Mouse (Mus musculus): ENCODE results near the gene Tulp2.
A peak's percentile ranks its signal among the peaks of the same experiment; 100 is the strongest.
"Not testable (repeated sequence)": the region's sequence is repeated elsewhere in the genome, so short reads cannot be mapped to it uniquely, and the experiment has no call there.

The Tulp2 gene

DNA sequence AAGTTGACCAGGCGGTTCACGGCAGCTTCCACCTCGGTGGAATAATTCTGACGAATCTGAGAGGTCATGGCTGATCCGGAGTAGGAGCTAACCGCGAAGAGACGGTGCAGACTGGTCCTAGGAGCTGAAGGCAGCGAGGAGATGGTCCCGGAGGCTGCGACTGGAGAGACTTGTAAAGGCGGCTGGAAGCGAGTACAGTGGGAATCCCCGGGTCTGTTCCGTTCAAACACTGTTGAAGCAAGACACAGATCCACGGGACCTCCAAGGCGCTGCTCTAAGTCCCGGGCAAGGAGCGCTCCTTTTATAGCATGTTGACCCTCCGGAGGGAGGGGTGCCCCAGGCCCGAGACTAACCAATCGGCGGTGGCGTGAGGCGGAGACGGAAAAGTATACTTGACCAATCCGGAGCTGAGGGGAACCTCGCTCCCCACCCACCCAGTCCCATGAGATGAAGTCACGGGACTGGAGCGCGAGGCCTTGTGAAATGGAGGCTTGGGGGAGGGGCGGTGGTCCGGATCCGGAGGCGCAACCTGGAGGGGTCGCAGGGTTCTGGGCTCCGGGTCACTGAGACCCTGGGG, 22.0 kb upstream of the Tulp2 start, which contains the start of gene Ftl1:
Ftl1 (minus strand) TSS at position 321 of the 577 bp plus-strand sequence.
- peak; percentile 89 to 95 for DNase-seq (ENCODE audit: low spot score in 2 of 2)

DNA sequence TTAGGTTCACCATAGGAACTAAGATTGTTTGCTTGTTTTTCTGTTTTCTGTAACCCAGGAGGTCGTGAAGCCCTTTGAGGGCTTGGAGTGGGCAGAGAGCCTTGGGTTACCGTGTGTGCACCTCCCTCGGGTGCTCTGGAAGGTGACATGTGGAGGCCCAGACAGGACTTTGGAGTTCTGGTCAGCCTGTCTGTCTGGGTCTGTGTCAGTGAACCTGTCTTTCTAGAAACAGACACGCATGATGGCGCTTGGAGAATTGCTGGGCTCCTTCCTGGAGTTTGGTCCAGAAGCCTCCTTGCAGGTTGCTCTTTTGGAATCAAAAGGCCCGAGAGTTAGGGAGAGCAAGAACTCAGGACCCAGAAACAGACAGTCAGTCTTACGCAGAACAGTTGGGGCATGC, 21.3 kb upstream of the Tulp2 start:
- DNase-seq (ENCODE audit: low spot score in 2 of 2): peak; percentile 49 to 55

DNA sequence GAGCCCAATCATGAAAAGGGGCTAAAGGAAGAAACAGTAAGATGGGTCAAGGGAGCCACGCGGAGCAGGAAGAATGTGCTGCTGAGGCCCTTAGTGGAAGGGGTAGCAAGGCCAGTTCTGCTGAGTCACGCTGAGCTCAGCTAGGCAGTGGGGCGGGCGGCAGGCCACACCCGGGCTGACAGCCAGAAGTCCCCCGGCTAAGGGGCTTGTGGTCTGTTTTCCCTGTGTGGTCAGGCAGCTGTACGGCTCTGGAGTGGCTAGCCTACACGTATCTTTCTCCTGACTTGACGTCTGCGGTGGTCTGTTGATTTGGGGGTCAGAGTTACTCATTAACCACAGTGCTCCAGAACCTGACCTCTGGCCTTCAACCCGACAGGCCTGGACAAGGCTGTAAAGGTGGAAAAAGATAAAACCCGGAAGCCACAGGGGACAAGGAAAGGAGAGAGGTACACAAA, 20.8 kb upstream of the Tulp2 start:
- peak; percentile 82 to 90 for DNase-seq (ENCODE audit: low spot score in 2 of 2)

DNA sequence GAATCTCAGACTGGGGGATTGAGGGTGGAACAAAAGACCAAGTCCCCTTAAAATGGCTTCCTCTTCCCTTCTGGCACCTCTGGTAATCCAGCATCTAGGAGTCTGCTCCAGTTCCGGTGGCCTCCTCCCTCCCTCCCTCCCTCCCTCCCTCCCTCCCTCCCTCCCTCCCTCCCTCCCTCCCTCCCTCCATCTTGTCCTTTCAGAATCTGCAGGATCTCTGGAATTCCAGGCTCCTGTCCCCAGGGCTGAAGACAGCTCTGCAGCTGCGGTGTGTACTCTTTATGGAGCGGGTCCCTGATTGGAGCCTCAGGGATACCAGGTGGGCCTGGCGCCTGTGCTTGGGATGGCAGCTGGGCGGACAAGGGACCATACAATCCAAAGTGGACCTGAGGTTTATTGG, 20.4 kb upstream of the Tulp2 start:
- DNase-seq (ENCODE audit: low spot score in 2 of 2): no peak

DNA sequence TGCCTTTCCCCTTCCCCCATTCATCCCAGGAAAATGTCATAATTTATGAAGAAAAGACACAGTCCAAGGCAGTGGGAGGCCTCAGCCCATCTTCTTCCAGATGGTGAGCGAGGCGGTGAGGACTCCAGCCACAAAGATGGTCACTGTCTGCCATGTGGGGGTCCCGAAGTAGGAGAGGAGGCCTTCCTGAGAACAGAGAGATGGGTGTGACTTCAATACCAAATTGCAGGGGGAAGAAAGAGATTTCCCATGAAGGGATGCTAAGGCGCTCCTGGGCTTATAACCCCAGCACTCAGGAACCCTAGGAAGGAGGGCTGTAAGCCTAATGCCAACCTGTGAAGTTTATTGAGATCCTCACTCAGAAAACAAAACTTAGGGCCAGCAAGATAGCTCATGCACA, 19.9 kb upstream of the Tulp2 start:
- no peak for DNase-seq (ENCODE audit: low spot score in 2 of 2)

DNA sequence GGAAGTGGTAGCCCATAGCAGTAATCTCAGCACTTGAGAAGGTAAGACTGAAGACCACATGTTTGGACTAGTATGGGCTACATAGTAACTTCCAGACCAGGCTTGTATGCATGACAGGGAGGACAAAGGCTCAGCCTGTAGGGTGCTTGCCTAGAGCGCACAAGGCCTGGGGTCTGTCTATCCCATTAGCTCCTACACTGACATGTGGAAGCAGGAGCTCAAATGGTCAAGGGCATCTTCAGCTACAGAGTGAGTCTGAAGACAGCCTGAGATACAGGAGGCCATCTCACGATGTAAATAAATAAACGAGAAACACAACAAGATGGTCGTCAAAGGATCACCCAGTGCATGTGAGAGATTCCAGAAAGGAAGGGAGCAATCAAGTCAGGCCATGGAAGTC, 19.4 kb upstream of the Tulp2 start:
- no peak for DNase-seq (ENCODE audit: low spot score in 2 of 2)

DNA sequence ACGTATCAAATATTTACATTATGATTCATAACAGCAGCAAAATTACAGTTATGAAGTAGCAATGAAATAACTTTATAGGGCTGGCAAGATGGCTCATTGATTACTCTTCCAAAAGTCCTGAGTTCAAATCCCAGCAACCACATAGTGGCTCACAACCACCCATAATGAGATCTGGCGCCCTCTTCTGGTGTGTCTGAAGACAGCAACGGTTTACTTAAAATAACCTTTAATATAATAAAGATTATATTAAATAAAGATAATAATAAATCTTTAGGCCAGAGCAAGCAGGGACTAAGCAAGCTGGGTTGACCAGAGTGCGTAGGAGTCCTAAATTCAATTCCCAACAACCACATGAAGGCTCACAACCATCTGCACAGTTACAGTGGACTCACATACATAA, 18.8 kb upstream of the Tulp2 start:
- not testable (repeated sequence) for DNase-seq (ENCODE audit: low spot score in 2 of 2)

DNA sequence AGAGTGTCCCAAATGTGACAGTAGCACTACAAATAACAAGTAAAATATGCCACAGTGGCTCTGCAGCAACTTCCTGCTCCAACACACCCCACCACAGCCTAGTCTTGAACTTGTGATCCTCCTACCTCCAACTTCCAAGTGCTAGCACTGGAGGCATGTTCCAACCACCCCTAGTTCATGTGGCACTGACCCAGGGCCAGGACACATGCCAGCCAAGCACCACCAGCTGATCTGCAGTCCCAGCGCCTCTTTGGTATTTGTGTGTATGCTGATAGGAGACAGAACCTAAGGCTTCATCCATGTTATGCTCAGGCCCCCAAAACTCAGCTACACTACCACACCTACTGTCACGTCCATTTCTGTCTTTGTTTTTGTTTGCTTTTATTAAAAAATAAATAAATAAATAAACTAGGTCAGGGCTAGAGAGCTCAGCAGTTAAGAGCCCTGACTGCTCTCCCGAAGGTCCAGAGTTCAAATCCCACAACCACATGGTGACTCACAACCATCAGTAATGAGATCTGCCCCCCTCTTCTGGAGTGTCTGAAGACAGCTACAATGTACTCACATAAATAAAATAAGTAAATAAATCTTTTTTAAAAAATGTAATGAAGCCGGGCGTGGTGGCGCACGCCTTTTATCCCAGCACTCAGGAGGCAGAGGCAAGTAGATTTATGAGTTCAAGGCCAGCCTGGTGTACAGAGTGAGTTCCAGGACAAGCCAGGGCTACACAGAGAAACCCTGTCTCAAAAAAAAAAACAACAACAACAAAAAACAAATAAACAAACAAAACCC, 17.5 kb upstream of the Tulp2 start:
- no peak for DNase-seq (ENCODE audit: low spot score in 2 of 2)

DNA sequence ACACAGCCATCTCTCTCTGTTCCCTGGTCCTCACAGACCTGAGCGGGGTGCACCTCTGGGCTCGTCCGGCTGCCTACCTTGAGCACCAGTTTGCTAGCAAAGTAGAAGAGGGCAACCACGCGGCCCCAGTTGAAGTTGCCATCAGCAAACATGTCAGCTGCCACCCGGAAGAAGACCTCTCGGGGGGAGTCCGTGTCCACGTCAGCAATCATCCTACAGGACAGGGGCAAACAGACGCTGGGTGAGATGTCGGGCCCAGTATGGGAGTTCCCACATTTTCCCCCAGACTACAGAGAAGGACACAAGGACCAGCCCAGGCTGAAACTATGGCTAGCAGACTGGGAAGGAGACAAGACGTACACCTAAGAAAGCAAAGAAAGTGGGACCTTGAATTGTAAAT, 16.6 kb upstream of the Tulp2 start:
- DNase-seq (ENCODE audit: low spot score in 2 of 2): no peak

DNA sequence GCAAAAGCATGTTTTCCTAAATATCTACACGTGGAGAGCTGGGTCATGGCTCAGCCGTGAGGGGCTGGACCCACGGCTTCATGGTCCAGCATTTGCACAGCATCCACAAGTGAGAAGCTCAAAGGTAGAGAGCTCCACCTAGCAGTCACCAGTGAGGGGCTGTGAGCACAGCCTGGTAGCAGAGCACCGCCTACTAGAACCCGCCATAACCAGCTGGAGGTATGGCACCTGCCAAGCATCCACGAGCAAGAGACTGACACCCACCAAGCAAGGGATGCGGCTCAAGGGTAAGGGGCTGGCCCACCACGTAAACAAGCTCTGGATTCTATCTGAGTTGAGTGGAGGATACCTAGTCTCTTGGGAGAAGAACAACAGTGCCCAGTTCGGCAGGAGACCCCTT, 16.1 kb upstream of the Tulp2 start:
- DNase-seq (ENCODE audit: low spot score in 2 of 2): no peak

DNA sequence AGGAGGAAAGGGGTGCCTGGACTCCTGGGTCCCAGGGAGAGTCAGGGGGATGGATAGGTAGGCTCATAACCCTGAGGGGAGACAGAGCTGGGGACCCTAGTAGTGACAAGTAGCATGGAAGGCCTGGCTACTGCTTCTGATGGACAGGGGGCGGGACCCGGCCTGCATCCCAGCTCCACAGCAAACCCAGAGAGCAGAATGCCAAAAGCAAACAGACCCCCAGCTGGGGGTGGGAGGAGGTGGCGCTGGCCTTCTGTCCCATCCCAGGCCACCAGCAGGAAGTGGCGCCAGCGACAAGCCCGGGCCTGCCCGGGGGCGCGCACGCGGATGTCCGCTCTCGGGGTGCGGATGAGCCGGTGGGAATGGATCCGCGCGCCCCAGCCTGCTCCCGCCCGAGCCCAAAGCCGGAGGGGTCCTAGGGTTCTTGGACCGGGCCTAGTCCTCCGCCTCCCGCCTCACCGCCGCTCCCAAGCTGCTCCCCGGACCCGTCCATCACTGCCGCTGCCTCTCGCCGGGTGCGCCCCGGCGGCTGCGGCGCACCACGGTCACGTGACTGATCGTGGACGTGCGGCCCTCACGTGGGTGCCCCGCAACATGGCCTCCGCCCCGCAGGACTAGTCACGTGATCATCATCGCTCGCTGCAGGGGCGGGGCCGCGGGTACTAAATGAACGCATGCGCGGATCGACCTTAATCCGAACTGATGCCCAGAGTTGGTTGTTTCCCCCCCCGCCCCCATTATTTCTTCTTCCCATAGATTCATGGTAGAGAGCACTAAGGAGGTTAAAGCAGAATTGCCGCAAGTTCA, 15.2 kb upstream of the Tulp2 start, which contains the start of gene Bax:
Bax (minus strand) TSS at position 616 of the 807 bp plus-strand sequence.
- peak; percentile 91 to 97 for DNase-seq (ENCODE audit: low spot score in 2 of 2)

DNA sequence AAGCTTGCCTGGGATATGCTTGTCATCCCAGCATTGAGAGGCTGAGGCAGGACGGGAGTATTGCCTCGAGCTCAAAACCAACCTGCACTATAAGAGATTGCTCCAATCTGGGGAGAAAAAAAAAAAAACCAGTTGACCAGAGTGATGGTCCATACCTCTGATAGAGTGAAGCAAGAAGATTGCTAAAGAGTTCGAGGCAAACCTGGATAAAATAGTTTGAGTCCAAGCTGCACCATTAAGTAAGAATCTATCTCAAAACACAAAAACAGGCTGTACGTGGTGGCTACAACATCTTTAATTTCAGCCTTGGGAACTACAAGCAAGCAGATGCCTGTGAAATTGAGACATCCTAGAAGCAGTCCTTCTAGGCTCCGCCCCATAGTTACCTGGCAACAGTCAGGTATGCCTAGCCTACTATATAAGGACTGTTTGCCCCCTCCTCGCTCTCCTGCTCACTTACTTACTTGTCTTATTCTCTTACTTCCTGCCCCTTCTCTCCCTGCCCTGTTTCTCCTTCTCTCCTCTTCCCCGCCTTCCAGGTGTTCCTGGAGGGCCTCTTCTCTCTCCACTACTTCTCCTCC, 14.5 kb upstream of the Tulp2 start:
- no peak for DNase-seq (ENCODE audit: low spot score in 2 of 2)

DNA sequence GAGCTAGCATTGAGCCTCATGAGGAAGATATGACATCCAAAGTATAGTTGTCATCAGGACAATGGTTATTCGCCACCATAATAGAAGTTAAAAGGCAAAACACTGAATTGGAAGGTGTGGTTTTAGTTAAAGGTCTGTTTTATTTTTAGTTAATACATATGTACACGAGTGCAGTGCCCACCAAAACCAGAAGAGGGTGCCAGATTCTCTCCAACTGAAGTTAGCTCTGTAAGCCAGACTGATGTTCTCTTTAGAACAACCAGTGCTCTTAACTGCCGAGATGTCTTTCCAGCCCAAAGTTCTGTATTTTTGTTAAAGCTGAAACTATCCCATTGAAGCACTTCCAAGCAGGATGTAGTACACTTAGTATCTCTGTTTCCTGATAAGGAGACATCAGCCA, 10.8 kb upstream of the Tulp2 start:
- DNase-seq (ENCODE audit: low spot score in 2 of 2): peak; percentile 79 to 90

DNA sequence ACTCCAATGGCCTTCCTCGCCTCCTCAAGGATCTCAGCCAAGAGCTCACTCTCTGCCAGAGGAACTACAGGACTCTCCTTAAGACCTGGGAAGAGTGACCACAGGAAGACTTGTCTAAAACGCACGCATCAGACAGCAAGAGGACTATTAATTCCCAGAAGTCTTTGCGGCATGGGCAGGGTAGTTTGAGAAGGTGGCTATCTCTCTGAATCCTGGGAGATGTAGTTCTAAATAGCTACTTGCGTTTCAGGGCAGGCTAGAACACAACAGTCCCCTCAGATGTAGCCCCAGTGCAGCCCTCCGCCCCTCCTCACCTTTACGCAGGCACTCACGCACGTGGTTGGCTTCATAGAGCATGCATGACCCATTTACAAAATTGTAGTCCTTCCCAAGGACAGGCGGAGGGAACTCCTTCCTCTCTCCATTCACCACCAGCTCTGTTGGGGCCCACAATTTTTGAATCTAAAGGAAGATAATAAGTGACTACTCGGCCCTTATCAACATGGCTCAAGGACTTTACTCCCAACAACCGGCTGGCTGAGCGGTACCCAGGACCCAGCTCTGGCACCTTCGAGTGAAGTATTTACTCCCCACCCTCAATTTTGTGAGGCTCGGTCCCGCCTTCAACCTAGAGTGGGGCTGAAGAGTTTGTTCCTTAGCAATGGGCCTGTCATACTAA, 6.2 kb upstream of the Tulp2 start:
- DNase-seq (ENCODE audit: low spot score in 2 of 2): no peak

DNA sequence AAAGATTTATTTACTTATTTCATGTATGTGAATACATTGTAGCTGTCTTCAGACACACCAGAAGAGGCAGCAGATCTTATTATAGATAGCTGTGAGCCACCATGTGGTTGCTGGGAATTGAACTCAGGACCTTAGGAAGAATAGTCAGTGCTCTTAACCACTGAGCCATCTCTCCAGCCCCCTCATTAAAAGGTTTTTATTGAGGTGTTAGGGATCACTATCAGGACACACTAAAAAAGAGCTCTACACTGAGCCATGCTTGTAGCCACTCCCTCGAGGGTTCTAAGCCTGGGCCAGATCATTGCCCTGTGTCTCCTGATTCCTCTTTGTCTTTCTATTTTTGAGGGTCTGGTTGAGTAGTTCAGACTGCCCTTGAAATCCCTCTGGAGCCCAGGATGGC, 5.2 kb upstream of the Tulp2 start:
- no peak for DNase-seq (ENCODE audit: low spot score in 2 of 2)

DNA sequence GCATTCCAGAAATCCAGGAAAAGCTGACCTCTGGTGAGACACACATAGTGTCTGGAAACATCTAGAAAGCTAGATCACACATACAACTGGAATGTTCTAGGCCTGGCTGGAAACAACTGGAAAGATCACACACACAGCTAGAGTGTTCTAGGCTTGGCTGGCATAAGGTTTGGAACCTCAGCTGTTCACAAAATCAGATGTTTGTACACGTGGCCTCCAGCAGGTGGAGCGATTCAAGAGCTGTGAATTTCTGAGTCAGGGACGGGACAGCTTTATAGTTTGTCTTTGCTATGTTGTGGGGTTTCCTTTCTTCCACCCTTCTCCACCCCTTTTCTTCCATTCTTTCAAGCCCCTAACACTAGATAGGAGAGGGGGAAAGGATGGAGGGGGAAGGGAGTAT, 4.7 kb upstream of the Tulp2 start:
- DNase-seq (ENCODE audit: low spot score in 2 of 2): peak; percentile 45 to 80

DNA sequence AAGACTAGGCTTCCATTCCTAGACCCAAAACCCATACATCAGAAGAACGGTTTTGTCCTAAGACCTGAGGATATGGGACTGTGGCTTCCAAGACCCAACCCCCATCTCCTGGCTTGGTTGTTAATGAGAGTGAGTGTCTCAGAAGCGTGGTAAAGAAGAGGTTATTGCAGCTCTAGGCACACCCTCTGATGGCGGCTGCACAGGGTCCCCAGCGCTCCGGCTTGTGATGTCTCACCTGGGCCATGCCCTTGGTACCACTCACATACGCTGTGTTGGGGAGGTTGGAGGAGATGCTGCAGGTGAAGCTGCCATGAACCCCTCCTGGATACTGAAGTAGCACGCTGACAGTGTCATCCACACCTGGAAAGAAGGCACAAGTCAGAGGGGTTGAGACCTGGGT, 2.9 kb upstream of the Tulp2 start:
- no peak for DNase-seq (ENCODE audit: low spot score in 2 of 2)

DNA sequence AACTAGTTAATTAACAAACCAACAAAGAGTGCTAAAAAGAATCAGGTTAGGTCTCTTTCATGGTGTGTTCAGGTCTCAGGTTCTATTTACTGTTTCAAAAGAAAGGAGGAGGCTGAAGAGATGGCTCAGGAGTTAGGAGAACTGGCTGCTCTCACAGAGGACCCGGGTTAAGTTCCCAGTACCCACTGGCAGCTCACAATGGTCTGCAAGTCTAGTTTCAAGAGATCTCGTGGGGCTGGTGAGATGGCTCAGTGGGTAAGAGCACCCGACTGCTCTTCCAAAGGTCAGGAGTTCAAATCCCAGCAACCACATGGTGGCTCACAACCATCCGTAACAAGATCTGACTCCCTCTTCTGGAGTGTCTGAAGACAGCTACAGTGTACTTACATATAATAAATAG, 1.4 kb upstream of the Tulp2 start:
- DNase-seq (ENCODE audit: low spot score in 2 of 2): not testable (repeated sequence)

DNA sequence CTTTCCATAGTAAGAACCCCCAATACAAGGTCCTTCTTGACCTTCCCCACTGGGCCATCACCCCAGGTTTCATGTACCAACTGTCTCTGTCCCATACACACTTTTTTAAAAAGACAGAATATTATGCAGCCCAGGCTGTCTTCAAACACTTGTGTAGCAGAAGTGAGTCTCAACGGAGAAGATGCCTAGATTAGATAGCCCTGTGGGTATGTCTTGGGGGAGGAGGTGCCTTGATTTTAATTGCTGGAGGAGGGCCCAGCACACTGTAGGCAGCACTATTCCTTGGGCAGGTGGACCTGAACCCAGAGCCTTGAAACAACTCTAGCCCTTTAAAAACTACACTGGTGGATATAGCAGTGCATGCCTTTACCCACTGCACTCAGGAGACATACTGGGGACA, 489 bp downstream of the Tulp2 start:
- DNase-seq (ENCODE audit: low spot score in 2 of 2): no peak

DNA sequence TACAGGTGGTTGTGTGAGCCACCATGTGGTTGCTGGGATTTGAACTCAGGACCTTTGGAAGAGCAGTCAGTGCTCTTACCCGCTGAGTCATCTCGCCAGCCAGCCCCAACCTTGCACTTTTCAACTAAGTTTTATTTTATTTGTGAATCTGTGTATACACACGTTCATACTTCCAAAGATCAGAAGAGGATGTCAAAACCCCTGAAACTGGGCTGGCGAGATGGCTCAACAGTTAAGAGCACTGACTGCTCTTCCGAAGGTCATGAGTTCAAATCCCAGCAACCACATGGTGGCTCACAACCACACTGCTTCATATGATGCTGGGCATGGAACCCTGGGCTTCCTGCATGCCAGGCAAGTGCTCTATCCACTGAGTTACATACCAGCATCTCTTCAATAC, 3.3 kb downstream of the Tulp2 start:
- not testable (repeated sequence) for DNase-seq (ENCODE audit: low spot score in 2 of 2)

DNA sequence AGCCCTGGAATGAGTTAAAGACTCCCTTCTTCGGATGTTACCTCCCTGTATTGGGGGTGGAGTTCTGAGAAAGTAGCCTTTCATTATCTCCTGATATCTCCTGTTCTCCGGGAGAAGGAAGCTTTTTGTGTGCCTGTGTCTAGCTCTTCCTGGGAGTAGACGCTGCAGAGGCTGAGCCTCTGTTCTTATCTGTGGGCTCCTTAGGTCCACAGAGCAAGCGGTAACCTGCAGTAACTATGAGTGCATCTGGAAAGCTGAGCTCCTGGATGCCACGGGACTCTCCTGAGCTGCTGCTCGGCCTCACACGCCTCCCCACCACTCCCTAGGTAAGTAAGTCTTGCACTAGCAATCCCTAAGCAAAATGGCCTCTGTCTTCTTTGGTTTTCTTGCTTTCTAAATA, 4.5 kb downstream of the Tulp2 start:
- DNase-seq (ENCODE audit: low spot score in 2 of 2): no peak

Measured in spleen, postnatal 10 days (tissue).